Mouse (Mus musculus): Measurements from ENCODE around the gene Siglecf.

The Siglecf gene

GRCm38 (mm10) chr7:43378226-43378625, 27.1 kb downstream of the Siglecf start:
- peak in 1 of 2 experiments; percentile 5 for DNase-seq (ENCODE audit: low spot score in 2 of 2)

GRCm38 (mm10) chr7:43392349-43393121, 41.4 kb downstream of the Siglecf start:
- DNase-seq (ENCODE audit: low spot score in 2 of 2) = no peak

- no peak for DNase-seq (ENCODE audit: low spot score in 2 of 2)
Observed at GRCm38 (mm10) chr7:43399501-43399900, 48.4 kb downstream of the Siglecf start.

GRCm38 (mm10) chr7:43402718-43403117, 51.6 kb downstream of the Siglecf start:
- no peak for DNase-seq (ENCODE audit: low spot score in 2 of 2)

GRCm38 (mm10) chr7:43407573-43407972, 56.4 kb downstream of the Siglecf start:
- no peak for DNase-seq (ENCODE audit: low spot score in 2 of 2)

- no peak for DNase-seq (ENCODE audit: low spot score in 2 of 2)
Observed at GRCm38 (mm10) chr7:43408131-43408553, 57.0 kb downstream of the Siglecf start, which contains the start of gene Siglecg. Gene Siglecg (plus strand): TSS chr7:43408204.

GRCm38 (mm10) chr7:43409084-43409483, 57.9 kb downstream of the Siglecf start:
- DNase-seq (ENCODE audit: low spot score in 2 of 2) = no peak
